8 mouse cellular contexts compared by ENCODE assay signal in the genomic region with DNA sequence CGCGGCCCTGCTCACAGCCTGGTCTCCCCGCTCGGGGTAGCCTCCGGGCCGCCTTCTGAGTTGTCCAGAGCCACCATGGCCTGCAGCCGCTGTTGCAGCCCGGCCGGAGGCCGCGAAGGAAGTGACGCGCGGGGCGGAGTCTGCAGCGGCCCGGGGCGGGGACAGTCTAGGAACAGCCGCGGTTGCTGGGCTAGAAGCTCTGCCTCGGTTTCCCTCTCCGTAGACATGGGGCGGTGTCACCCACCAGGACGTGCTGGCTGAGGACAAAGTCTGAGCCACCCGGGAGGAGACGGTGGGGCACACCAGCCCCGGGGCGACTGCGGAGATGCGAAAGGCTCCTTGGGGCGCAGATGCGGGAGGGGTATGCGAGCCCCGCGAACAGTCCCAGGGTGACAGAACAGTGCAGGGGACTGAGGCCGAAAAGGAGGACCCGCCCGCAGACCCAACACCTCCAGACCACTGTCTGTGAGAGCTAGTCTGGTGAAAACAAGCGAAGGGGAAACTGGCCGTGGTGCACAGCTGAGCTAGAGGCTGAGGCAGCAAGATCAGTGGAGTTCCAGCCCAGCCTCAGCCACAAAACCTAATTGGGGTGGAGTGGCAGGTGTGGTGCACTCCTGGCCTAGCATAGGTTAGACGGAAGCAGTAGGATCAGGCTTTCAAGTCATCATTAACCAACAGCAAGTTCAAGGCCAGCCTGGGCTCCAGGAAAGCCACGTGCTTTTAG. TPM values are rescaled to one million over a fixed set of nuclear protein-coding genes. Genes with fewer than 3 reads are reported as not detected.
A peak's percentile ranks its signal among the peaks of the same experiment; 100 is the strongest.
DNase-seq lines count a peak whose midpoint lies in the region; ATAC-seq and TF ChIP-seq lines count a peak whose summit lies in the region.

Gene Kiss1r, plus strand, starts transcription at position 164 of the 724 bp plus-strand sequence.

- peak within 1 kb of the TSS; percentile 94 for H3K27ac ChIP-seq in cortical plate, adult 2 months (ENCODE audit: insufficient read depth, low read length)

- H3K4me3 ChIP-seq in cortical plate, adult 2 months (ENCODE audit: insufficient read depth, low read length) = peak within 1 kb of the TSS; percentile 95

- TF ChIP-seq CTCF in cortical plate, adult 2 months (IDR thresholded peaks at IDR 0.05; ENCODE audit: extremely low read depth, insufficient read depth, low read length) = no peak

- H3K4me1 ChIP-seq in cortical plate, adult 2 months (ENCODE audit: control insufficient read depth, insufficient read depth, low read length) = peaks cover 5% of the 10 kb centered on the region

- peak; percentile 87 for ATAC-seq in activated CD4-positive, CD25-positive, alpha-beta regulatory T cell, adult 4 months
- ATAC-seq in megakaryocyte, adult 5-6 weeks (ENCODE audit: poor library complexity, severe bottlenecking) = peak; percentile 85

- peak; percentile 79 for TF ChIP-seq POLR2A in cortical plate, adult 2 months (IDR thresholded peaks at IDR 0.05; ENCODE audit: extremely low read depth, insufficient read depth, low read length)

- DNase-seq in gastrocnemius, postnatal 10 days = peak; percentile 91
- DNase-seq in induced T-regulatory cell, adult 2 months (ENCODE audit: low read depth) = peak; percentile 88
- peak; percentile 70 to 74 for DNase-seq in left cerebral cortex, adult 8-10 months (ENCODE audit: low spot score in 2 of 2)
- DNase-seq in right cerebral cortex, adult 2 months (ENCODE audit: low spot score in 2 of 2) = peak; percentile 82 to 89
- peak; percentile 68 for DNase-seq in urinary bladder, postnatal 10 days (ENCODE audit: low spot score)

RNA-seq across cellular contexts. Expression of gene Kiss1r, which starts in this region (rescaled TPM):
- polyA plus RNA-seq in activated CD4-positive, CD25-positive, alpha-beta regulatory T cell, adult 4 months (2017; shearing (Covaris generic)) = under 1 TPM in 1 of 2 experiments, not detected in 1; 0.22 TPM
- polyA plus RNA-seq in cortical plate, adult 2 months (2012; rRNA removed) = 12.1 and 12.5 TPM in 2 replicates
- under 1 TPM; 0.23 to 0.59 TPM for total RNA-seq in gastrocnemius, postnatal 10 days (2021)
- 1 to 10 TPM; 5.8 to 8.3 (median 6.4) TPM for total RNA-seq in left cerebral cortex, adult 8-10 months (2022)
- total RNA-seq in megakaryocyte, adult 5-6 weeks (2015) = 0.18 and 0.29 TPM in 2 replicates
- total RNA-seq in megakaryocyte, adult 5-6 weeks (2017) = 0.26 and 0.77 TPM in 2 replicates

Comparison
In these comparisons a context has a peak if more than half of its experiments do, and no peak if none do; other contexts are left out.
1. Peak in every context shown above with its lines: DNase-seq, ATAC-seq, H3K4me3 ChIP-seq and H3K27ac ChIP-seq.
2. RNA of gene Kiss1r (polyA plus RNA-seq): 12.1 to 12.5 TPM in cortical plate, adult 2 months; 0.22 TPM in activated CD4-positive, CD25-positive, alpha-beta regulatory T cell, adult 4 months; every median in the first group is over 10 times any median in the second.
3. Peak in ATAC-seq in activated CD4-positive, CD25-positive, alpha-beta regulatory T cell, adult 4 months; RNA of the gene not detected or under 1 TPM.
4. Peak in DNase-seq in gastrocnemius, postnatal 10 days; RNA of the gene not detected or under 1 TPM.
5. Peak in ATAC-seq in megakaryocyte, adult 5-6 weeks; RNA of the gene not detected or under 1 TPM.